Mouse (Mus musculus) kidney, postnatal 10 days (tissue): Measurements from ENCODE around the gene Cd9.
A peak's percentile ranks its signal among the peaks of the same experiment; 100 is the strongest.

Source experiments
- DNase-seq: peaks from one replicate; pipeline ENCODE4 v3.0.0; 2021; ENCODE audit warnings: mixed read lengths

Cd9 gene

DNA sequence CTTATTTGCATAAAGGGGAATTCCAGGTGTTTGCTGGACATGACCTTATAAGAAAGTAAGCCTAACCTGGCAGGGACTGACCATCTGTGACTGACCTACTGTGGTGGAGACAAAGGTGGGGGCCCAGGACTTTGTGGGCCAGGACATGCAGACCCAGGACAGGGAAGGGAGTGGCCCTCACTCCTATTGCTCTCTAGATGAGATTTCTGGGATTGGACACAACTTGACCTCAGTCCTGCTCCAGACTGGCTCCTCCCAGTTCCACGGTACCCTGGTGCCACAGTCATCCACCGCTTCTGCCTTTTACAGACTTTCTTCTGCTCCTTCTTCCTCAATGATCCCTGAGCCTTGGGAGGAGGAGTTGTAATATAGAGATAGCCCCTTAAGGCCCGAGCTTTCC lies 63.6 kb downstream of the Cd9 start:
- DNase-seq = no peak

DNA sequence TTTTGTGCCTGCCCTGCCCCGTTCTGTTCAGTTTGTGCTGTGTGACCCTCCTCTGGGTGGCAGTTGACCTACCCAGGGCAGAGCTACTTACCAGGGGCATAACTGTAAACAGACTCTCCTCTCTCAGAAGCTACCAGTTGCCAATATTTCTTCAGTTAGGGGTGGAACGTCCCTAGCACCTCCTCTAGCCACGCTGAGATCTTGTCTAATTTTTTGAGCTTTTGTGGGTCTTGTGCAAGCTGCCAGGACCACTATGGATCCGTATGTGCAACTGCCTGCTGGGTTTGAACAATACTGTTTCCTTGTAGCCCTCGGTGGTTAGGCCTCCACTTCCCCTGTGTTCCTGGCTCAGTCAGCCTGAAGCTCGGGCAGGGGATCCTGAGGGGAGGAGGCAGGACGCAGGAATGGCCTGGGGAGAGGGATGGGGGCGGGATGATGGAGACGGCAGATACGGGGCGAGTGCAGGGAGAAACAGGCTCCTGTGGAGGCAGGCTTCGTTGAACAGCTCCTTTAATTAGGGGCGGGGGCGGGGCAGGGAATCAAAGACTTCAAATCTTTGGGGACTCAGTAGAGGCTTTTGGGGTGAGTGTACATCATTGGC lies 64.1 kb downstream of the Cd9 start:
- no peak for DNase-seq

DNA sequence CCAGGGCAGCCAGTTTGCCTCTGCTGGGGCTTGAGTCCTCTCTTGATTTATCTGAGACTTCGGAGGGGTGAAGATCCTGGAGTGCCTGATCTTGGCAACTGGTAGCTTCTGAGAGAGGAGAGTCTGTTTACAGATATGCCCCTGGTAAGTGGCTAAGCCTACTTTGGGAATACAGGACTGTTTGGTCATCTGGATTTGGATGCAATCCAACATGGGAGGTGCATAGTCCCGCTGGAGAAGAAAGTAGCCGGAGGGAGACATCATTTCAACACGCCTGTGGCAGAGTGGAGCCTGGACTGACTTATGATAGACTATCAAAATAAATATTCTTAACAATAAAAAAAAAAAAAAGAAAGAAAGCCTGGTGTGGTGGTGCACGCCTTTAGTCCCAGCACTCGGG lies 64.8 kb downstream of the Cd9 start:
- no peak for DNase-seq

DNA sequence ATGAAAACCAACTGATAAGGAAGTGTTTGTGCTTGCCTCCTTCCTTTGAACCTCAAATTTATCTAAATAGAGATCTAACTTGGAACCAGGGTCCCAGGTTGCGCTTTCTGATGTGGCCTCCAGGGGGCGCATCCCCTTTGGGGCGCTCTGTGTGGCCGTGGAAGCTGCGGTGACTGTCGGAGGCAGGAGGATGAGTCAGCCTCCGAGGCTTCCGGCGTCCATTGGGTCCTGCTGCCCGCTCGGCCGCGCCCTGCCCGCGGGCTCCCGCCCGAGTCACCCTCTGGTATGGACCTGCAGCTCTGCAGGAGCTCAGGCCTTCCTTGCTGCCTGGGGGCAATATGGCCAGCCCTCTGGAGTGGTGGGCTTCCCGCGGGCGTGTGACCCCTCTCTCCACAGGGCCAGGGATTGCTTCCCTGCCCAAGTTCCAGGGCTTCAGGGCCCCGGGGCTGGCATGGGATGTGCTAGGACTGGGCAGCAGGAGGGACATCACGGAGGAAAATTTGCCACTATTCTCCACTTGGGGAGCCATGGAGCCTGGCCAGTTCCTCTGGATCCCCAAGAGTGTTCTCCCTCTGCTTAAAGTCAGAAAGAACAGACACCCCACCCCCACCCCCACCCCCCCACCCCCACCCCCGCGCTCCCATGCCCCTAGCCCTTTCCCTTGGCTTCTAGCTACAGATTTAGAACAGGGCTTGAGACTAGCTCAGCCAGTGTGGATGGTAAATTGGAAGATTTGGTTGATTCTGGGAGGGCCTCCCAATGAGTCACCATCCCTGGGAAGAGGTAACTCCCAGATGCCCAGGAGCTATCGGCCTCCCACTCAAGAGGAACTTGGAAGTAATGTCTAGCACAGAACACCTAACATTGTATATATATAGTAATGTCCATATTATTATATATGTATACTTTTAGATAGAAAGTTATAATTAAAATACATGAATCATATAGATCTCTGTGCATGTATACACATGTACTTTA lies 67.9 kb downstream of the Cd9 start:
- DNase-seq = peak; percentile 90

DNA sequence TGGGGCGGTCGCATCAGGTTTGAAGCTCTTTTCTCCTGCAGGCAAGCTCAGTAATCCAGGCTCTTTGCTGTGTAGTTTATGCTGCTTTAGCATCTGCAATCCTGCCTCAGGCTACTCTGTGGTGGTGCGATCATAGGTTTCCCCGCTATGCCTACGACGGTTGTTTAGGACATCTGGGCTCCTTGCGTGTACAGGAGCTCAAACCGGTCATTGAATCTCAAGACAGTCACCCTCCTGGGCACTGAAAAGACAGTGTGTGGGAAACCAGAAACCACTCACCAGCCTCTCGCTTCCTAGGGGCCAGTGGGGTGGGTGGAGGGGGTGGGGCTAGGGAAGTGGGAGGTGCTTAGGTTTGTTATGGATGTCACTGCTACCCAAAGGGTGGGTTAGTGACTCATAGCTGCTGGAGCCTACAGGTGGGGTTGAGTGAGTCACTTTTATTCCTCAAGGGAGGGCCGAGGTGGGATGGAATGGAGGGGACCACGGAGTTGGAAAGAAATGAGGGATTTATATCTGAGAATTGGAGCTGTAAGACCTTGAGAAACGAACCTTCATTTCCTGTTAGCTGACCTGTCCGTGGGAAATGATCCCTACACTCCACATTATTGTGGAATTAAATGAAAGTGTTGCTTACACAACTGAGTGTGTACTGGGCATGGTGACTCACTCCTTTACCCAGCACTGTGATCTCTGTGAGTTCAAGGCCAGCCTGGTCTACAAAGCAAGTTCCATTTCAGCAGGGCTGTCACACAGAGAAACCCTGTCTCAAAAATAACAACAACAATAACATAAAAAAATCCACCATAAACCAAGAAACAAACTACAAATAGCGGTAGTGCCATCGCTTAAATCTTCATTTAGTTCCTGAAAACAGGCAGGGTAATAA lies 69.1 kb downstream of the Cd9 start:
- DNase-seq = no peak

DNA sequence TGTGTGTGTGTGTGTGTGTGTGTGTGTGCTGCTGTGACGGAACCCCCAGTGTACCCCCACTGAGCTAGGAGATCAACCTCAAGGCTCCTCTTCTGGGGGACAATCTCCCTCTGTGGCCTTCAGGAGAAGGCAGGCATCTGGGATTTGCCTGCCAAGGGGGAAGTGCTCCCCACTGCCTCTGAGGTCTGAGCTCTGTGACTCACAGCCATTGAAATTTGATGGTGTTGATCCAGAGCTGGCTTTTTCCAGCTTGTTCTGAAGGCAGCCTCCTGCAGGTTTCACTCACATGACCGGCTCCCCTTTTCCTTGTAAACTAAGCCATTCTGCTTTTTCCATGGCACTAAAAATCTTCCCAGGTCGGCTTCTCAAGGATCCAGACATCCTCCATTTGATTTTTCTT lies 70.4 kb downstream of the Cd9 start:
- peak; percentile 43 for DNase-seq

DNA sequence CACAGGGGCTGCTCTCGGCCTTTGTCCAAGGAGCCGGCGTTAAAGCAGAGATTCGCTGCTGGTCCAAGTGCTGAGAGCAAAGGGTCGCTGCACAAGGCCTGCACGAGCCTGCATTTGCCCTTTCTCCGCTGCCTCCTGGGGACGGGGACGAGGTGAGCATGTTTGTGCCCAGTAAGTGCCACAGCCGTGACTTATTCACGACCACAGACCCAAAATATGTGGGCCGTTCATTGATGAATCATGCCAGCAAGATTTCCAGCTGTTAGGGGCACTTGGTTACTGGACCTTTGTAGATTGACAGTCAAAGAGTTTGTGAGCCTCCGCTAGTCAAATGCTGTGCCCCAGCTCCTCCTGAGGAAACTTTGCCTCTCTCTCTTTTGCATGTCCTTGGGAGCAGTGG lies 71.1 kb downstream of the Cd9 start:
- no peak for DNase-seq

DNA sequence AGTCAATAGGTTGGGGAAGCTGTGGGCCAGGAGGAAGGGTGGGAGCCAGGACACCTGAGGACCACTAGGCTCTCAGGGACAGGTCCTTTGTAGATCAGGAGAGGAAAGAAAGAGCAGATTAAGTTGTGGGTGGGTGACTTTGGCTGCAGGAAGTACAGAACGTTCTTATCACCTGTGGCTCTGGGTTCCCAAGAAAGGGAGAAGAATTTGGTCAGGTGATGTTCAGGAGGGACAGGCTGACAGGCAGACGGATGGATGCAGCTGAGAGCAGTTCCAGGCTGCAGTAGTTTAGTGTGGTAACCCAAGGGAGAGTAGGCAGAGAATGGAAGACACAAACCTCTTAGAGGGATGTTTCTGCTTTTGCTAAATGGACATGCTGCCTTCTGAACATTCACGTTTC lies 71.5 kb downstream of the Cd9 start:
- no peak for DNase-seq

DNA sequence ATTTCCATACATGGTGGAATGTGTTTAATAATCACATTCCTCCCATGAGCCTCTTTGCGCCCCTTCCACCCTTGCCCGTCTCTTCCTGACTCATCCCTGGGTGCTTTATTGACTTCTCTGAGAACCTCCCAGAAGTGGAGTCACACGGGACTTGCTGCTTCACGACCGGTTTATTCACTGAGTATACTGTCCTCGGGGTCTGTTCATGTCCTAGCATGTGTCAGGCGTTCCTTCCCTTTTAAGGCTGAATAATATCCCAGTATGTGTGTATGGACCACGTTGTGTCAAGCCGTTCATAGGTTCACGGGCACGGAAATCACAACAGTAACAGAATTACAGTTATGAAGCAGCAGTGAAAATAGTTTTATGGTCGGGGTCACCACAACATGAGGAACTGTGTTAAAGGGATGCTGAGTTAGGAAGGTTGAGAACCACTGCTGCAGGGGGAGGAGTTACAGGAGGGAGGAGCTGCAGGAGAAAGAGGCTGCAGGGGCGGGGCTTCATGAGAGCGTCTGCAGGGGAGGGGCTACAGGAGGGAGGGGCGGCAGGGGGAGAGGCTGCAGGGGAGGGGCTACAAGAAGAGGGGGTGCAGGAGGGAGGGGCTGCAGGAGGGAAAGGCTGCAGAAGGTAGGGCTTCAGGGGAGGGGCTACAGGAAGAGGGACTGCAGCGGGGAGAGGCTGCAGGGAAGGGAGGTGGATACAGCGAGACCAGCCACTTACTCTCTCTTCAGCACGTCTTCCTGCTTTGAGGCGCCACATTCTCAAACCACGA lies 72.4 kb downstream of the Cd9 start:
- DNase-seq = peak; percentile 85

DNA sequence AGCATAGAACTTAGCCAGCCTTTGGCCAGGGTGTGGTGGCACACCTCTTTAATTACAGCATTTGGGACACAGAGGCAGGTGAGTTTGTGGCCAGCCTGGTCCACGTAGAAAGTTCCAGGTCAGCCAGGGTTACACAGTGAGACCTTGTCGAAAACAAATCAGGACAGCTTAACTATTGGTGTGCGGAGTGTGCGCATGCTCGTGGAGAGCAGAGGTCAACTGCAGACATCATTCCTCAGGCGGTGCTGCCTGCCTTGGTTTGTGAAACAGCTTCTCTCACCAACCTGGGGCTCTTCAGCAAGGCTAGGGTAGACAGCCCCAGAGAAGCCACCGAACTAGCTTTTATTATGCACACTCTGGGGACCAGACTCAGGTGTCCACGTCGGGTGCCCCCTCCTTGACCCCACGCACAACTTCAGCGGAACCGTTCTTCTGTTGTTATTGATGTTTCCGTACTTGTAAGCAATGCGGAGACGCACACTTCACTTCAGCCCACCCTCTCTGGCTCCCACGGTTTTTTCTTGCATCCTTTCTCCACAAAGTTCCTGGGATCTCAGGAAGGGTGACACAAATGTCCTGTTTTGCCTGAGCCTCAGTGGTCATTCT lies 74.0 kb downstream of the Cd9 start:
- no peak for DNase-seq

DNA sequence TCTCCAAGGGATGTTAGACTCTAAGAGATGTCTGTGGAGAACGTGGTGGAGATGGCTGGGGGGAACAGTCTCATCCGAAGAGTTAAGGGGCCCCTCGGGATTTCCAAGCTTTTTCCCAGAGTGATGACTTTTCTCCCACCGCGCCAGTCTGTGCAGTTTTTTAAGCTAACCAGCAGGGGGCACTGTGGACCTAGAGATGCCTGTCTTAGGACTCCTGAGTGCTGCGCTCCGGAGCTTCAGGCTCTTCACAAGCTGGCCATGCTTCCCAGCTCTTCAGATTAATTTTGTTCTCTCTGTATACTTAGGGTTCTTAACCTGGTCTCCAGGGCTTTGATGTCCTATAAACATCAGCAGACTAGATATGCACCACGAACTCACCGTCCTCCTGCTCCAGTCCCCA lies 75.8 kb downstream of the Cd9 start:
- DNase-seq = peak; percentile 81

DNA sequence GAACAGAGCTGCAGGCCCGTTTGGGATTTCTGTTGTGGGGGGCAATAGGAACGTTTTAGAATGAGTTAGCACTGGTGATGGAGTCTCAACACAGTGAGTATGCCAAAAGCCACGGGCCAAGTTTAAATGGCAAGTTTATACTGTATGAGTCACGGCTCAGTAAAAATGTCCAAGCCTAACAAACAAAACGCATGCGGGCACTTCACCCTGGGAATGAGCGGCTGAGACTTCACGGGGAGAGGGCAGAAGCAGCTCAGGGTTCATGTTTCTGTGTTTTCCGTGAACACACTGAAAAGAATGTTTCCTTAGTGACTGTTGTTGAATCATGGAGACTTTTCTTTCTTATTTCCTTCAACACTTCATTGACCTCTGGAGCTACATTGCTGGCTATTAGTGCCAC lies 81.3 kb downstream of the Cd9 start:
- DNase-seq = no peak

DNA sequence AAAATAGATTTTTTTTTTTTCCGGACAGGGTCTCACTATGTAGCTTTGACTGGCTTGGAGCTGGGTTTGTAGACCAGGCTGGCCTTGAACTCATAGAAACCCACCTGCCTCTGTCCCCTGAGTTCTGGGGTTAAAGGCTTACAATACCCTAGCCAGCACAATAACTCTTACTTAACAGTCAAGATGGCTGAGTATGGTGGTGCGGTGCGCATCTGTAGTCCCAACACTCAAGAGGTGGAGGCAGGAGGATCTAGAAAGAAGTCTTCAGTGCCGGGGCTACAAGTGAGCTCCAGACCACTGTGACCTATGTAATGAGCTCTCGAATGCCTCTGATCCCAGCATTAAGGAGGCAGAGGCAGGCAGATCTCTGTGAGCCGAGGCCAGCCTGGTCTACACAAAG lies 82.9 kb downstream of the Cd9 start:
- no peak for DNase-seq

DNA sequence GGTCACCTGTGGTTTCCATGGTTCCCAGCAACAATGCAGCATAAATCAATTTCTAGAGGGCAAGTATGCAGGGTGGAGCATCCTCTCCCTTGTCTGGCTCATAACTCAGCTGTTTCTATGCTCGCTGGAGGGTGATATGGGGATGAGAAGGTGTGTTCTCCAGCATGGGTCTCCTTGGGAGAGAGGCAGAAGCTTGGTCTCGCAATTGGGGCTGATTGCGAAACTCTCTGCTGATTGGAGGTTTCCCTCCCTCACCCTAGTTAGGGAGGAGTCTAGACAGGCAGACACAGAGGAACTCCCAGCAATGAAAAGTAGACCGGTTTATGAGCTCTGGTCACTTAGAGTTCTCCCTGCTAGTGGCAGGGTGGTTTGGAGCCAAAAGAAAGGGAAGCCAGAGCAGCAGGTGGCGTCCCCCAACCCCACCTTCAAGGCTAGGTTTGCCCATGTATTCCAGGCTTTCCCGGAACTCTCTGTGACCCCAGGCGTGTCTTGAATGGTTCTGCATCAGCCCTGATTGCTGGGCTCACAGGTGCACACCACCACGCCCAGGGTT lies 83.5 kb downstream of the Cd9 start:
- DNase-seq = peak; percentile 24

DNA sequence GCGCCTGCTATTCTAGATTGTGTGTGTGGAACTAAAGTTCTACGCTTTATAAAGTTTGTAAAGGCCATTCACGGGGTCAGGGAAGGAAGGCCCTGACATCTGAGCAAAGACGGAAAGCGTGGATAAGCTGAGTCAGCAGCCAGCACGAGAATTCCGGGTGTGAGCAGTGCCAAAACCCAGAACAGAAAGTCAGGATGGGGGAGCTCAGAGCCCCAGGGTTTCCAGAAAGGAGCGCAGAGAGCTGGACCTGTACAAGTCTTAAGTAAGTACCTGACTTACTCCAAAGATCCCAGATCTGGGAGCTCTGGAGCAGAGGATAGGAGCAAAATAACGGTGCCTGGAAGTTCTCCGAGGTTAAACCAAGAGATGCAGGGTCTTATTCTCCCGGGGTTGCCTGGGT lies 84.0 kb downstream of the Cd9 start:
- DNase-seq = no peak
